Mouse (Mus musculus) bone marrow macrophage, adult 2 months (primary cell): ENCODE results near the gene Ncbp1.

Source experiments
- CTCF ChIP-seq: IDR thresholded peaks from 2 replicates; pipeline ENCODE4 v1.5.1; 2012; ENCODE audit warnings: low read depth, mild to moderate bottlenecking, low read length, moderate library complexity
- POLR2A ChIP-seq: IDR thresholded peaks from 2 replicates; pipeline ENCODE4 v1.6.1; 2012; ENCODE audit warnings: mild to moderate bottlenecking, low read depth, low read length, borderline replicate concordance

DNA sequence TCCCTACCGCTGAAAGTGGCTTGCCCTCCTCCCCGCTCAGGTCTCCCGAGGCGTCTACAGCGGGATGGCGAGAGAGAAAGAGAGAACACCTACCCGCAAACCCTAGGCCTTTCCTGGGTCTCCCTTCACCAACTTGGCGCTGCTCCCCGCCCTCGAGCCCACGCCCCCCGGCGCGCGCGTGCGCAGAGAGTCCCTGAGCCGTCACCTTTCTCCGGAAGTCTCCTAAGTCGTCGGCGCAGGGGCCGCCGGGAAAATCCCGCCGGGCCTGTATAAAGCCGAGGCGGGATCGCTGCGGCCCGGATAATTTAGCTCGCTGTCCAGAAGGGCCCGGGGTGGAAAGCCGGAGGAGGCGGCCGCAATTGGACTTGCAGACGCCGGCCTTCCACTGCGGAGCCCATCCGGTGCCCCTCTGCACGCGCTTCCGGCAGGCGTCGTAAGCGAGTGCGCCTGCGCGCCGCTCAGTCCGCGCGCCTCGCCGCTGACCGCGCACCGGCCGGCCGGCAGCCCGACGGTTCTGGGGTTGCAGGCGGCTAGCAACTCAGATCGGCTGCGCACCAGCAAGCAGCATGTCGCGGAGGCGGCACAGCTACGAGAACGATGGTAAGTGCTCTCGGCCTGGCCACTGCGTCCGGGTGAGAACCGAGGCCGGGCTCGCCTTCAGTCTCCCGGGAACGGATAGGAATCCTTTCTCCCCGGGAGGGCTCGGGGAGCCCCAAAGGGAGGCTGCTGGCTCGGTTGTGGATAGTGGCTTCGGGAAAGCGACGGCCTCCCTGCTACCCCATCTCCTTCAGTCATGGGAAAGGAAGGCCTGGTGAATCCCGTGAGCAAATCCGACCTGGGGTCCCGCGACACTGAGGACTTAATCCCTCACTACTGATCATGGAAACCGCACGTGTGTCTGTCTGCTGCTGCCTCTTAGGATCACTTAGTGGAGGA, at the start of gene Ncbp1, which contains the start of gene Tstd2:
- TF ChIP-seq POLR2A, result no peak
- no peak for TF ChIP-seq CTCF
